Mouse (Mus musculus) retina, adult 2 months (tissue): ENCODE results near the gene Cops9.

Source experiments
- DNase-seq: peaks from one replicate; pipeline ENCODE4 v3.0.0-alpha.2; 2012; ENCODE audit warnings: low read depth, low spot score

Gene Cops9

GRCm38 (mm10) chr1:92646601-92647000 lies 4.8 kb upstream of the Cops9 start:
- no peak for DNase-seq

- DNase-seq = no peak
Measured at GRCm38 (mm10) chr1:92646111-92646510, 4.3 kb upstream of the Cops9 start.

- no peak for DNase-seq
Measured at GRCm38 (mm10) chr1:92644916-92645315, 3.1 kb upstream of the Cops9 start.

GRCm38 (mm10) chr1:92643691-92644090 lies 1.9 kb upstream of the Cops9 start:
- no peak for DNase-seq

- no peak for DNase-seq
Measured at GRCm38 (mm10) chr1:92640393-92640792, 1.4 kb downstream of the Cops9 start.

- DNase-seq = no peak
Measured at GRCm38 (mm10) chr1:92638736-92639135, 3.0 kb downstream of the Cops9 start.

GRCm38 (mm10) chr1:92638181-92638580 lies 3.6 kb downstream of the Cops9 start:
- DNase-seq = no peak

GRCm38 (mm10) chr1:92637501-92638172 lies 4.1 kb downstream of the Cops9 start:
- no peak for DNase-seq

GRCm38 (mm10) chr1:92636676-92637075 lies 5.1 kb downstream of the Cops9 start:
- DNase-seq = no peak

GRCm38 (mm10) chr1:92636015-92636414 lies 5.8 kb downstream of the Cops9 start:
- DNase-seq = no peak

- DNase-seq = no peak
Measured at GRCm38 (mm10) chr1:92634976-92635599, 6.7 kb downstream of the Cops9 start.

GRCm38 (mm10) chr1:92634569-92634968 lies 7.2 kb downstream of the Cops9 start:
- no peak for DNase-seq

GRCm38 (mm10) chr1:92633726-92634125 lies 8.1 kb downstream of the Cops9 start:
- no peak for DNase-seq

GRCm38 (mm10) chr1:92632948-92633347 lies 8.8 kb downstream of the Cops9 start:
- DNase-seq = no peak

- DNase-seq = no peak
Measured at GRCm38 (mm10) chr1:92632196-92632595, 9.6 kb downstream of the Cops9 start.

- no peak for DNase-seq
Measured at GRCm38 (mm10) chr1:92628227-92628626, 13.6 kb downstream of the Cops9 start.

GRCm38 (mm10) chr1:92618360-92618759 lies 23.4 kb downstream of the Cops9 start:
- no peak for DNase-seq

GRCm38 (mm10) chr1:92617488-92617887 lies 24.3 kb downstream of the Cops9 start, which contains the start of gene Olfr12:
TSS of gene Olfr12 (plus strand) at chr1:92617788.
- no peak for DNase-seq

- DNase-seq = no peak
Measured at GRCm38 (mm10) chr1:92616046-92616445, 25.7 kb downstream of the Cops9 start.

- peak; percentile 8 for DNase-seq
Measured at GRCm38 (mm10) chr1:92614516-92614915, 27.3 kb downstream of the Cops9 start.

GRCm38 (mm10) chr1:92613175-92613574 lies 28.6 kb downstream of the Cops9 start:
- no peak for DNase-seq

GRCm38 (mm10) chr1:92611008-92611407 lies 30.8 kb downstream of the Cops9 start:
- peak; percentile 22 for DNase-seq

GRCm38 (mm10) chr1:92607711-92608110 lies 34.1 kb downstream of the Cops9 start:
- no peak for DNase-seq
